In genomic region chr4:144892133-144892936, GRCm38 (mm10) we compare ENCODE assay signal across 1 mouse cellular context.
A peak's percentile ranks its signal among the peaks of the same experiment; 100 is the strongest.
TF ChIP-seq lines count a peak whose summit lies in the region.

Gene Dhrs3, plus strand, starts transcription at chr4:144892827.

TF ChIP-seq in CH12.LX, 34 proteins besides CTCF, POLR2A, EP300 and RAD21 (continued from another document):
- TF ChIP-seq HCFC1 (IDR thresholded peaks at IDR 0.05; ENCODE audit: low read depth, low read length) (0 out of 2 replicates have a peak, but pooled peaks have one; percentile 17), TCF12 (IDR thresholded peaks at IDR 0.05; ENCODE audit: low read depth, low read length) (peak; percentile 92), ETS1 (conservative IDR thresholded peaks at IDR 0.05; ENCODE audit: low read depth, low read length) (peak; percentile 85), TBP (conservative IDR thresholded peaks at IDR 0.05; ENCODE audit: low read depth, low read length) (0 out of 2 replicates have a peak, but pooled peaks have one; percentile 46)
